Mouse (Mus musculus) megakaryocyte, embryonic 14.5 days (primary cell): ENCODE measurements around the gene Arhgef39.

Experiments
- FLI1 ChIP-seq: IDR thresholded peaks from 2 replicates; pipeline ENCODE4 v1.6.1; 2012; ENCODE audit warnings: low read length, inconsistent platforms, mixed read lengths
- GATA1 ChIP-seq: IDR thresholded peaks from 3 replicates; pipeline ENCODE4 v1.6.1; 2012; ENCODE audit warnings: mixed read lengths, low read length, inconsistent platforms, borderline replicate concordance

DNA sequence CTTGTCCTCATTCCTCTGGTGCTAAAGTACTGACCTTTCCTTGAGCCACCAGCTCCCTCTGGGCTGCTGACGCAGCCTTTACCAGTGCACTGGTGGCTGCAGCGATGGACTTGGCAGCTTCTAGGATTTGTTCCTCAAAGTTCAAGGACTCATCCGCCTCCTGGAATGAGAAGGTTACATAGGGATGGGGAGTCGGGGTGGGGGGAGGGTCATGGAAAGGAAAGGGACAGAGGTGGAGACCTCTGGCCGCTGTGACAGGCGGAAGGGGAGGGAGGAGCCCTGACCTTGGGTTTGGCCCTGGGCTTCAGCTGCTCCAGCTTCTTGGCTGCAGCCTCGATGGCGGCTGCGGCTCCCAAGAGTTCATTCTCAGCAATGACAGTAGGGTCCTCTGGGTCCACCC is 33.8 kb upstream of the Arhgef39 start:
- TF ChIP-seq GATA1 (no peak), FLI1 (no peak)
